Mouse (Mus musculus): ENCODE results near the gene Eif2ak4. TPM values are rescaled to one million over a fixed set of nuclear protein-coding genes. Genes with fewer than 3 reads are reported as not detected.

Eif2ak4 gene
- polyA plus RNA-seq, 1 experiment from 2014 or later: 6.5 TPM

GRCm38 (mm10) chr2:118507126-118507525, 118.7 kb downstream of the Eif2ak4 start:
- no peak overlapping the region for H3K4me2 ChIP-seq (ENCODE audit: low read depth, low read length)
- H3K9ac ChIP-seq (ENCODE audit: low read length): no peak overlapping the region
- H3K4me3 ChIP-seq (ENCODE audit: low read length): no peak overlapping the region
- H3K36me3 ChIP-seq (ENCODE audit: control insufficient read depth, insufficient read depth): no peaks in the 10 kb centered on the region
- no peak overlapping the region for H3K27ac ChIP-seq (ENCODE audit: low read length)
- no peaks in the 10 kb centered on the region for H3K27me3 ChIP-seq (ENCODE audit: control insufficient read depth, insufficient read depth, low read length)
- no peak for ATAC-seq (replicated peaks; ENCODE audit: extremely low read depth, insufficient read depth, low FRiP score)
- H3K9me3 ChIP-seq (replicated peaks; ENCODE audit: control insufficient read depth, low read length): no peaks in the 10 kb centered on the region
- peaks cover 11% of the 10 kb centered on the region for H3K4me1 ChIP-seq (ENCODE audit: control insufficient read depth, insufficient read depth, low read length)
- WGBS: 73% methylated on average over 7 of the region's 7 CpGs

DNA sequence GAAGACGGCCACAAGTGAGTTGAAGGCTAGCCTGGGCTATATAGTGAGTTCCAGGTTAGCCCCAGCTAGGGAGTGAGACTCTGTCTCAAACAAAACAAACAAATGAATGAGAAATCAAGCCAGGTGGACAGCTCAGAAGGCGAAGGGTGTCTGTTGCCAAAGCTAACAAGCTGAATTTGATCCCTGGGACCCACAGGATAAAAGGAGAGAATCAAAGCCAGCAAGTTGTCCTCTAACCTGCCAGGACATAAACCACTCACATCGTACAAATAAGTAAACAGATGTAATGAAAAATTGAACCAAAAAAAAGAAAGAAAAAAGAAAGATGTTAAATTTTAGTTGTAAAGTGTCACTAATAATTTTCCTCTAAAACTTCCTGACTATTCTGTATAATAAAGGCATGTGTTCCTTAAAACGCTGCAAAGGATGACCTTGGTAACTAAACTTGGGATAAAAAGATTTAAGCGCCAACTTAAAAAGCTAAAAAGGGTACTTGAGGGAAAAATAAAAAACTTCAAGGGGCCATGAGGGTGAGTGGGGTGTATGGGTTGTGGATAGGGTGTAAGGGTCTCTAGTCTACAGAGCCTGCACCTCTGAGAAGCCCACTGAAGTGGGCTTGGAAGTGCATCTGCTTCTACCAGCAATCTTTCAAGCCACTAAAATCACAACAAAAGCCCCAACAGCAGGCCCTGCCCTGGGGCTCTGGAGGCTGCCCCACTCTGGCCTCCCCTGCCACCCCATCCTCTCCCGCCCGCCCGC, 121.4 kb downstream of the Eif2ak4 start:
- Histone ChIP-seq H3K27me3 (ENCODE audit: control insufficient read depth, insufficient read depth, low read length) (no peaks in the 10 kb centered on the region), H3K9ac (ENCODE audit: low read length) (peak overlapping the region; percentile 67), H3K4me1 (ENCODE audit: control insufficient read depth, insufficient read depth, low read length) (peaks cover 11% of the 10 kb centered on the region), H3K27ac (ENCODE audit: low read length) (peak overlapping the region; percentile 81), H3K9me3 (replicated peaks; ENCODE audit: control insufficient read depth, low read length) (no peaks in the 10 kb centered on the region), H3K36me3 (ENCODE audit: control insufficient read depth, insufficient read depth) (no peaks in the 10 kb centered on the region), H3K4me2 (ENCODE audit: low read depth, low read length) (peak overlapping the region; percentile 34), H3K4me3 (ENCODE audit: low read length) (no peak overlapping the region)
- no peak for ATAC-seq (replicated peaks; ENCODE audit: extremely low read depth, insufficient read depth, low FRiP score)
- 61% methylated on average over 8 of the region's 8 CpGs for WGBS

DNA sequence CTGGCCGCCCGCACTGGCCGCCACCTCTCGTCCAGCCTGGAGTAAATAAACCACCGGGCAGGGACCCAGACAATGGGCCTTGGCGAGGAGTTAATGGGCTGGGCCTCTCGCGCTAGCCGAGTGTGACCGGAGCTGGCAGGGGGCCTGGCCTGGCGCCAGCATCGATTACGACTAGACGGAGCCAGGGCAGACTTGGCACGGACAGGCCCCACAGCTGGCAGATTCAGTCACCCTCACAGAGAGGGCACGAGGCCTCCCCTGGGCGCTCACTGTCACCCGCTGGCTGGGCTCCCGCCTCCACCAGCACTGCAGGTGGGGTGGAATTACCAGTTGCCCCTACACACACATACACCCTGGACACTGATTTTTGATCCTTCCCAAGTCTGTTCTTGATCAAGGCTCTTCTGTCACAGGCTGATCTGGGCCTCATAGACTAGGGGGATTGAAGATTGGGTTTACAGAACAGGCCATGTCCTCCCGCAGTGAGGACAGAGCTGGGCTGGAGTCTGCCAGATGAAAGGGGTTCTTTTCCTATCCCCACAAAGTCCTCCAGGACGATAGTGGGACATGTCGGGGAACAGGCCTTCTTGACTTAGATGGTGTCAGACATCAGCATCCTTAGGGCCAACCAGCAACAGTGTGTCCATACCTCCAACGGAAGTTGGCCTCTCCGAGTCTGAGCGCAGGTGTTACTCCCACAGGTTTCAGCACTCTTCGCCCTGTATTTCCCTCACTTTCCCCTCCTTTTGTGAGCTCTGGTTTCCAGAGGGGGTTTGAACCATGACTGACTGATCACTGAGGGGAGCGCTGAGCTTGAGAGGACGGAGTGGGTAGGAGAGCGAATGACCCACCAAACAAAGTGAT, 122.3 kb downstream of the Eif2ak4 start:
- H3K36me3 ChIP-seq (ENCODE audit: control insufficient read depth, insufficient read depth): no peaks in the 10 kb centered on the region
- no peaks in the 10 kb centered on the region for H3K9me3 ChIP-seq (replicated peaks; ENCODE audit: control insufficient read depth, low read length)
- H3K4me3 ChIP-seq (ENCODE audit: low read length): no peak overlapping the region
- H3K4me1 ChIP-seq (ENCODE audit: control insufficient read depth, insufficient read depth, low read length): peaks cover 11% of the 10 kb centered on the region
- H3K9ac ChIP-seq (ENCODE audit: low read length): peak overlapping the region; percentile 67
- WGBS: 41% methylated on average over 29 of the region's 29 CpGs
- H3K4me2 ChIP-seq (ENCODE audit: low read depth, low read length): peak overlapping the region; percentile 34
- peak; percentile 91 for ATAC-seq (replicated peaks; ENCODE audit: extremely low read depth, insufficient read depth, low FRiP score)
- H3K27me3 ChIP-seq (ENCODE audit: control insufficient read depth, insufficient read depth, low read length): no peaks in the 10 kb centered on the region
- H3K27ac ChIP-seq (ENCODE audit: low read length): peak overlapping the region; percentile 81

GRCm38 (mm10) chr2:118511779-118512417, 123.5 kb downstream of the Eif2ak4 start:
- no peak overlapping the region for H3K9ac ChIP-seq (ENCODE audit: low read length)
- H3K4me2 ChIP-seq (ENCODE audit: low read depth, low read length): no peak overlapping the region
- H3K4me1 ChIP-seq (ENCODE audit: control insufficient read depth, insufficient read depth, low read length): peaks cover 11% of the 10 kb centered on the region
- H3K4me3 ChIP-seq (ENCODE audit: low read length): no peak overlapping the region
- no peaks in the 10 kb centered on the region for H3K9me3 ChIP-seq (replicated peaks; ENCODE audit: control insufficient read depth, low read length)
- no peak for ATAC-seq (replicated peaks; ENCODE audit: extremely low read depth, insufficient read depth, low FRiP score)
- no peaks in the 10 kb centered on the region for H3K36me3 ChIP-seq (ENCODE audit: control insufficient read depth, insufficient read depth)
- 57% methylated on average over 11 of the region's 11 CpGs for WGBS
- H3K27ac ChIP-seq (ENCODE audit: low read length): peak overlapping the region; percentile 36
- H3K27me3 ChIP-seq (ENCODE audit: control insufficient read depth, insufficient read depth, low read length): no peaks in the 10 kb centered on the region

DNA sequence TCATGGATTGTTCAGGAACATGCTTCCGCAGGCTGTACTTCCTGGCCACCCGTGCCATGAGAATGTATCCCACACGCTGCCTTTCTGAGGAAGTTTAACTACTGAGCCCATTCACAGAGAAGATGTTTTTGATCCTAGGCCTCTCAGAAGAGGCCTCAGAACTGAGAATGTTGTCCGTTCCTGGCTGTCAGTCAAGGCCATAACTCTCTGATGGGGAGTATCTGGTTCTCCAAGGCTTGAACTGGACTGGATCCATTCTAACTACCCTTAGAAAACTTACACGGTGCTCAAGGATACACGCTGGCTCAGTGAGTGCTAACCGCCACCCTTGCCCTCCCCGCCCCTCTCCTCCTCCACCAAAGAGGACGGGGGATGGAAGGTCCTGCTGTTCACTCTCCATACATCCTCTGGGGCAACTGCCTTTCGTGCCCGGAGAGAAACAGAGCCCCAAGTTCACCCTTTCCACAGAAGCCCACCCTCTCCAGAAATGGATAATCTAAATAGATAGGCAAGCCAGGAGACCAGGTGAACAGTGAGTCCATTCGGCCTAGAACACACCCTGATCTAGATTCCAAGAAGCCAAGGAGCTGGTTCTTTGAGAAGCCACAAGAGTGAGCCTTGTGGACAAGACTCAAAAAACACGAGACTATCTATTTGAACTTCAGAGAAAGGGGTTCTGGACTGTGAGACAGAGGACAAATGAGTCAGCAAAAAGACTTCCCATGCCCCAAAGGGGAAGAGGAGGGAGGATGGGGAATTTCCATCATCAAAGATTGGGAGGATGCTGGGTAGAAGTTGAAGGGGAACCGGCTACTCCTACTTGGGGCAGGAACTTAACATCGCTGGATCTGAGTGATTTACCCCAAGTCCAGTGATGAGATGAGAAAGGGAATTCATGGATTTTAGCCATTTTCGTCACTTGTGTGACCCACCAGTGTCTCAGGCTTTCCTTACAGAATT, 124.3 kb downstream of the Eif2ak4 start:
- no peak overlapping the region for H3K9ac ChIP-seq (ENCODE audit: low read length)
- WGBS: 74% methylated on average over 16 of the region's 16 CpGs
- H3K4me3 ChIP-seq (ENCODE audit: low read length): no peak overlapping the region
- peaks cover 11% of the 10 kb centered on the region for H3K4me1 ChIP-seq (ENCODE audit: control insufficient read depth, insufficient read depth, low read length)
- no peaks in the 10 kb centered on the region for H3K9me3 ChIP-seq (replicated peaks; ENCODE audit: control insufficient read depth, low read length)
- H3K27me3 ChIP-seq (ENCODE audit: control insufficient read depth, insufficient read depth, low read length): no peaks in the 10 kb centered on the region
- H3K27ac ChIP-seq (ENCODE audit: low read length): peak overlapping the region; percentile 36
- H3K36me3 ChIP-seq (ENCODE audit: control insufficient read depth, insufficient read depth): no peaks in the 10 kb centered on the region
- ATAC-seq (replicated peaks; ENCODE audit: extremely low read depth, insufficient read depth, low FRiP score): no peak
- H3K4me2 ChIP-seq (ENCODE audit: low read depth, low read length): no peak overlapping the region

DNA sequence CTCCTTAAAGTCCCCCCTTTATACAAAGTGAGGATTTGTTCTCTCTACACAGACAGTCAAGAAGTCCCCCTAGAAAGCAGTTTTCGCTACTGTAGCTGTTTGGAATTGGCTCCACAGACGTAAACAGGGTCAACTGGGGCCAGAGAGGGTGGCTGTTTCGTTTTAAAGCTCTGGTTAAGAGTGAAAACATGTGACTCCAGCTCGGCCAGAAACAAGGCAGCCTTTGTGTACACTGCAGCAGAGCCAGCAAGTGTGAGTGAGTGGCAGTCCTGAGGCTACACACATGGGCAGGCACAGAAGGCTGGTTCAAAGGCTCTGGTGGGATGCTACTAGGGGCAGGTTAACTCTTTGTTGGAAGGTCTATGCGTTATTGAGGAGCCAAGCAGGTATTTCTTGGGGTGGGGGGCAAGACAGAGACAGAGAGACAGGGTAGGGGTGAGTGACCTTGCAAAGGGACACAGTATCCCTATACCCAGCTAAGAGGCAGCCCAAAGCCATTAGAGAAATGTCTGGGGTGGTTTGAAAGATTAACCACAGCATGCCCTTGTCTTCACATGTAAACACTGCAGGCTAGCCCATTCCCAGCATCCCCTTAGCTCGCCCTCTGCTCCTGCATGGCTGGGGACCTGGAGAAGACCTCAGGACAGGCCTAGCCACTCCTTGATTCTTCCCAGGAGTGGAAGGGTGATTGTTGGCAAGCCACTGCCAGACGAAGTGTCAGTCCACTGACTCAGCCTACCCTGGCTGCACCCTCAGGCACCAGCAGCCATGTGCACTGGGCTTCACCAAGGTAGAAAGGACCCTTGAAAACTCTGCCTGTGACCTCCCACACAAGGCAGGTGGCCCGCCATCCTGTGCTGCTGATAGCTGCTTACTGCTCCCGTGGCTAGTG, 131.9 kb downstream of the Eif2ak4 start:
- no peak overlapping the region for H3K4me2 ChIP-seq (ENCODE audit: low read depth, low read length)
- no peaks in the 10 kb centered on the region for H3K36me3 ChIP-seq (ENCODE audit: control insufficient read depth, insufficient read depth)
- H3K4me3 ChIP-seq (ENCODE audit: low read length): no peak overlapping the region
- 44% methylated on average over 9 of the region's 9 CpGs for WGBS
- H3K9ac ChIP-seq (ENCODE audit: low read length): peak overlapping the region; percentile 24; the same call in 1 of the 2 replicates
- peak; percentile 61 for ATAC-seq (replicated peaks; ENCODE audit: extremely low read depth, insufficient read depth, low FRiP score)
- H3K4me1 ChIP-seq (ENCODE audit: control insufficient read depth, insufficient read depth, low read length): peaks cover 30% of the 10 kb centered on the region
- H3K27me3 ChIP-seq (ENCODE audit: control insufficient read depth, insufficient read depth, low read length): no peaks in the 10 kb centered on the region
- H3K9me3 ChIP-seq (replicated peaks; ENCODE audit: control insufficient read depth, low read length): no peaks in the 10 kb centered on the region
- H3K27ac ChIP-seq (ENCODE audit: low read length): peak overlapping the region; percentile 77

- no peaks in the 10 kb centered on the region for H3K9me3 ChIP-seq (replicated peaks; ENCODE audit: control insufficient read depth, low read length)
- 7% methylated on average over 2 of the region's 2 CpGs for WGBS
- H3K27ac ChIP-seq (ENCODE audit: low read length): peak overlapping the region; percentile 27
- H3K4me1 ChIP-seq (ENCODE audit: control insufficient read depth, insufficient read depth, low read length): peaks cover 30% of the 10 kb centered on the region
- no peaks in the 10 kb centered on the region for H3K36me3 ChIP-seq (ENCODE audit: control insufficient read depth, insufficient read depth)
- peak; percentile 63 for ATAC-seq (replicated peaks; ENCODE audit: extremely low read depth, insufficient read depth, low FRiP score)
- H3K27me3 ChIP-seq (ENCODE audit: control insufficient read depth, insufficient read depth, low read length): no peaks in the 10 kb centered on the region
- H3K4me2 ChIP-seq (ENCODE audit: low read depth, low read length): no peak overlapping the region
- no peak overlapping the region for H3K9ac ChIP-seq (ENCODE audit: low read length)
- H3K4me3 ChIP-seq (ENCODE audit: low read length): no peak overlapping the region
These were observed 133.8 kb downstream of the Eif2ak4 start for GRCm38 (mm10) chr2:118522265-118522664.

Measured in heart, embryonic 16.5 days (tissue).